Mouse (Mus musculus): ENCODE measurements around the gene Smarcad1. TPM values are rescaled to one million over a fixed set of nuclear protein-coding genes. Genes with fewer than 3 reads are reported as not detected.

Smarcad1 gene
- polyA plus RNA-seq, 1 experiment: 53.0 TPM

DNA sequence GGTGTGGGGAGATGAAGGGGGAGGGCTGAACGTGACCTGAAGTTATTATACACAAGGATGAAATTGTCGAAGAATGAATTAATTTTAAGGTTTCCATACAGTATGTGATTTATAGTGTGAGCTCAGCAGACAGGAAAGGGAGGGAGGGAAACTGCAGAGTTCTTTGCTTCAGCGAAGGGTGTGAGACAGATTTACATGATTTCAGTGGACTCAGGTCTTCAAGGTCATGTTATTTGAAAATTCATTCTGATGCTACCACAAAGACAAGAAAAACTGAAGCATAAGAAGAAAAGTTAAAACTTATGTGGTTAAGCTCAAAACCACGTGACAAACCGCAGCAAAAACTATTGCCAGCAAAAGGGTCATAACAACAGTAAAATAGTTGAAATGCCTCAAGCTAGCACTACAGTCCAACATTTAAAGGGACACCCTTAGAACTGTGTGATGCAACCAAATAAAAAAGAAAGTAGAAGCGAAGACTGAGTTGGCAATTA lies 98.4 kb downstream of the Smarcad1 start:
- Histone ChIP-seq H3K4me3 (ENCODE audit: insufficient read depth, low read length) (no peak overlapping the region), H3K27ac (ENCODE audit: insufficient read depth, low read length) (no peak overlapping the region), H3K4me1 (ENCODE audit: control insufficient read depth, insufficient read depth, low read length) (no peaks in the 10 kb centered on the region)
- TF ChIP-seq POLR2A (IDR thresholded peaks at IDR 0.05; ENCODE audit: low read depth, low read length) (no peak), CTCF (IDR thresholded peaks at IDR 0.05; ENCODE audit: borderline replicate concordance, insufficient read depth, low read length) (no peak)

- H3K4me1 ChIP-seq (ENCODE audit: control insufficient read depth, insufficient read depth, low read length): no peaks in the 10 kb centered on the region
- TF ChIP-seq POLR2A (IDR thresholded peaks at IDR 0.05; ENCODE audit: low read depth, low read length): no peak
- H3K27ac ChIP-seq (ENCODE audit: insufficient read depth, low read length): no peak overlapping the region
- no peak overlapping the region for H3K4me3 ChIP-seq (ENCODE audit: insufficient read depth, low read length)
Observed at GRCm38 (mm10) chr6:65142316-65142715, 99.9 kb downstream of the Smarcad1 start.

- TF ChIP-seq POLR2A (IDR thresholded peaks at IDR 0.05; ENCODE audit: low read depth, low read length) (no peak), CTCF (IDR thresholded peaks at IDR 0.05; ENCODE audit: borderline replicate concordance, insufficient read depth, low read length) (no peak)
- Histone ChIP-seq H3K27ac (ENCODE audit: insufficient read depth, low read length) (no peak within 1 kb of the TSS), H3K4me3 (ENCODE audit: insufficient read depth, low read length) (no peak within 1 kb of the TSS), H3K4me1 (ENCODE audit: control insufficient read depth, insufficient read depth, low read length) (no peaks in the 10 kb centered on the region)
Observed at GRCm38 (mm10) chr6:65144621-65145205, 102.3 kb downstream of the Smarcad1 start, which contains the start of gene Hpgds. Gene Hpgds, minus strand, starts transcription at chr6:65144908.

- Histone ChIP-seq H3K27ac (ENCODE audit: insufficient read depth, low read length) (no peak overlapping the region), H3K4me3 (ENCODE audit: insufficient read depth, low read length) (no peak overlapping the region), H3K4me1 (ENCODE audit: control insufficient read depth, insufficient read depth, low read length) (no peaks in the 10 kb centered on the region)
- no peak for TF ChIP-seq POLR2A (IDR thresholded peaks at IDR 0.05; ENCODE audit: low read depth, low read length)
- no peak for TF ChIP-seq CTCF (IDR thresholded peaks at IDR 0.05; ENCODE audit: borderline replicate concordance, insufficient read depth, low read length)
Observed at GRCm38 (mm10) chr6:65146363-65146762, 104.0 kb downstream of the Smarcad1 start.

GRCm38 (mm10) chr6:65150703-65151102 lies 108.3 kb downstream of the Smarcad1 start:
- H3K4me3 ChIP-seq (ENCODE audit: insufficient read depth, low read length): no peak overlapping the region
- no peak for TF ChIP-seq CTCF (IDR thresholded peaks at IDR 0.05; ENCODE audit: borderline replicate concordance, insufficient read depth, low read length)
- no peak for TF ChIP-seq POLR2A (IDR thresholded peaks at IDR 0.05; ENCODE audit: low read depth, low read length)
- H3K27ac ChIP-seq (ENCODE audit: insufficient read depth, low read length): no peak overlapping the region
- H3K4me1 ChIP-seq (ENCODE audit: control insufficient read depth, insufficient read depth, low read length): no peaks in the 10 kb centered on the region

- no peak overlapping the region for H3K27ac ChIP-seq (ENCODE audit: insufficient read depth, low read length)
- no peaks in the 10 kb centered on the region for H3K4me1 ChIP-seq (ENCODE audit: control insufficient read depth, insufficient read depth, low read length)
- TF ChIP-seq CTCF (IDR thresholded peaks at IDR 0.05; ENCODE audit: borderline replicate concordance, insufficient read depth, low read length) (no peak), POLR2A (IDR thresholded peaks at IDR 0.05; ENCODE audit: low read depth, low read length) (no peak)
- no peak overlapping the region for H3K4me3 ChIP-seq (ENCODE audit: insufficient read depth, low read length)
Observed at GRCm38 (mm10) chr6:65153570-65153969, 111.2 kb downstream of the Smarcad1 start.

DNA sequence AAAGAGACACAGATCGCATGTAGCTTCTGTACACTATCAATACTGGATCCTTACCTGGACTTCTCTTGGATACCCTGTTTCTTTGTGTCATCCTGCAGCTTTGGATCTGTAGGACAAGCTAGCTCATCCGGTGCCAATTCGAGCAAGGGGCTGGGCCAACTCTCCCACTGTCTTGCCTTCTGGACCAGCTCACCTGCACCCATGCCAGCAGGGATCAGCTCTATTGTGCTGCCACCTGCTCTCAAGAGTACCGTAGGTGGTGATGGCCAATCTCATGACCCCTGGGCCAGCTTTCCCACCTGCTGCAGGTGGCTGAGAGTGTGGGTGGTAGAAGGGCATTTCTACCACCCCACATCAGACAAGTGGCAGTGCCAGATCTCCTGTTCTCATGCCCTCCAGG lies 114.7 kb downstream of the Smarcad1 start:
- no peaks in the 10 kb centered on the region for H3K4me1 ChIP-seq (ENCODE audit: control insufficient read depth, insufficient read depth, low read length)
- no peak overlapping the region for H3K4me3 ChIP-seq (ENCODE audit: insufficient read depth, low read length)
- no peak for TF ChIP-seq POLR2A (IDR thresholded peaks at IDR 0.05; ENCODE audit: low read depth, low read length)
- H3K27ac ChIP-seq (ENCODE audit: insufficient read depth, low read length): no peak overlapping the region

DNA sequence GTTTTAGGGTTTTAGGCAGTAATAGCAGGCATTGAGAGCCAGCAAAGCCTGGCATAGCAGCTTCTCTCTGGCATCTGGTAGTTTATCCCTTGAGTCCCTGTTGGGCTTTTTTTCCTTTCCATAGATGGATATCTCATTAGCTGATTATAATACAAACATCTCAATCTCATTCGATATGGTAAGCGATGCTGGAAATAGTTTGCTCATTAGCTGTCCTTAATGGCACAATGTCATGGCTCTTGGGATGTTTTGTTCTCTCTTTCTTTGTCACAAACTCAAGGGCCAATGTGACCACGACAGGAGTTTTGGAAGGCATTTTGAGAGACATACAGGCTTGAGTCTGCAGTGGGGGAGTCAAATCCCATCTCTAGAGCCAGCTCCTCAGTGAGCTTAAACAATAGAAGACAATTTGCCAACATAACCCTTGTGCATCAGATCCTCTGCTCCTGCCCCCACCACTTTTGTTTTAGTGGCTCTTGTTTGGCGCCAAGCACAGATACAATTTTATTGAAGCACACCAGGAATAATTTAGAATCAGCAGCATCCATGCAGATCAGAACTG lies 117.1 kb downstream of the Smarcad1 start:
- H3K27ac ChIP-seq (ENCODE audit: insufficient read depth, low read length): no peak overlapping the region
- no peak for TF ChIP-seq CTCF (IDR thresholded peaks at IDR 0.05; ENCODE audit: borderline replicate concordance, insufficient read depth, low read length)
- TF ChIP-seq POLR2A (IDR thresholded peaks at IDR 0.05; ENCODE audit: low read depth, low read length): no peak
- no peak overlapping the region for H3K4me3 ChIP-seq (ENCODE audit: insufficient read depth, low read length)
- H3K4me1 ChIP-seq (ENCODE audit: control insufficient read depth, insufficient read depth, low read length): no peaks in the 10 kb centered on the region

- no peak overlapping the region for H3K4me3 ChIP-seq (ENCODE audit: insufficient read depth, low read length)
- no peaks in the 10 kb centered on the region for H3K4me1 ChIP-seq (ENCODE audit: control insufficient read depth, insufficient read depth, low read length)
- TF ChIP-seq POLR2A (IDR thresholded peaks at IDR 0.05; ENCODE audit: low read depth, low read length): no peak
- no peak for TF ChIP-seq CTCF (IDR thresholded peaks at IDR 0.05; ENCODE audit: borderline replicate concordance, insufficient read depth, low read length)
- no peak overlapping the region for H3K27ac ChIP-seq (ENCODE audit: insufficient read depth, low read length)
Observed at GRCm38 (mm10) chr6:65164137-65164536, 121.8 kb downstream of the Smarcad1 start.

DNA sequence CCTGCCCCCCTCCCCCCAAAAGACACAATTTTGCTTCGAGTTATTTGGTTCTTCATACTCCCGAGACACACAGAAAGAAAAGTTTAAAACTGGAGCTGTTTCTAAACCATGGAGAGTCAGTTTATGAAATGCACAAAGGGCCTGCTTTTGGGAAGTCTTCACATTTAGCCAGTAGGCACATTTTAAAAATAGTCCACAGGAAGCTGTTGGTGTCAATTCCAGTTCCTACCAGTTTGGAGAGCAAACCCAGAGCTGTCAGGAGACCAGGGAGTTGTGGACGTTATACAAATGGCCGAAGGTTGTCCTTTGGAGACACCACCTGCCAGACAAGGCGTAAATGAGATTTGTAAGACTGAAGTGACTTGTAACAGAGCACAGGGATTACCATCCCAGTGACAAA lies 122.6 kb downstream of the Smarcad1 start:
- Histone ChIP-seq H3K27ac (ENCODE audit: insufficient read depth, low read length) (no peak overlapping the region), H3K4me1 (ENCODE audit: control insufficient read depth, insufficient read depth, low read length) (no peaks in the 10 kb centered on the region), H3K4me3 (ENCODE audit: insufficient read depth, low read length) (no peak overlapping the region)
- no peak for TF ChIP-seq CTCF (IDR thresholded peaks at IDR 0.05; ENCODE audit: borderline replicate concordance, insufficient read depth, low read length)
- TF ChIP-seq POLR2A (IDR thresholded peaks at IDR 0.05; ENCODE audit: low read depth, low read length): no peak

Other genes with a start within 250 kb of the Smarcad1 start
- gene Hpgds, start 102.3 kb downstream of the Smarcad1 start, polyA plus RNA-seq (2011; ENCODE audit: insufficient read length, low read depth, missing spikeins): 0.65 TPM in 1 of 2 replicates, not detected in the other